Mouse (Mus musculus) small intestine, adult 2 months (tissue): ENCODE measurements around the gene Ush1g.

Experiments
- CTCF ChIP-seq: fragments of 200-500 bp; IDR thresholded peaks from 2 replicates; pipeline ENCODE4 v1.5.1; 2012; ENCODE audit warnings: low read depth, mild to moderate bottlenecking, control low read depth, inconsistent platforms, low read length, moderate library complexity, mixed read lengths; ENCODE audit not compliant: insufficient replicate concordance, insufficient read length; ENCODE audit errors: extremely low read depth
- POLR2A ChIP-seq: fragments of 200-500 bp; IDR thresholded peaks from 2 replicates; pipeline ENCODE4 v1.6.1; 2012; ENCODE audit warnings: low read depth, mild to moderate bottlenecking, control low read depth, inconsistent platforms, low read length, moderate library complexity

DNA sequence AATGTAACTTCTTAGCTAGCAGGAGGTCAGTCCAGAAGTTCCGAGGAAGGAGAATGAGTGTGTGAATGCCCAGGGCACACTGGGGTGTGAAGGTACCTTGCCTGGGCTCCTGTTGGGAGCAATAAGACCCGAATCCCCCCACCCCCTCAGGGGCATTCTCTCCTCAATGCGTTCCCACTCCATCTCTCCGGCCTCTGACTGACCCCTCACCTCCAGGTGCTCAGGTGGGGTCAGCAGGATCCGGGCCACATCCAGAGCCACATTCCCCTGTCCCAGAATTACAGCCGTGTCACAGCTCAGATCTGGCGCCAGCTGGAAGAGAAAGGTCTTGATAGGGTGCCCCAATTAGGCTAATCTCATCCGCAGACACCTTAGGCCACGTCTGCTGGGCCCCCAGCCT, 50.8 kb downstream of the Ush1g start:
- TF ChIP-seq CTCF = no peak
- no peak for TF ChIP-seq POLR2A
